Mouse (Mus musculus): ENCODE results near the gene Alox8. TPM values are rescaled to one million over a fixed set of nuclear protein-coding genes. Genes with fewer than 3 reads are reported as not detected.

Gene Alox8
- polyA plus RNA-seq, 1 experiment from 2014 or later: 0.29 TPM

DNA sequence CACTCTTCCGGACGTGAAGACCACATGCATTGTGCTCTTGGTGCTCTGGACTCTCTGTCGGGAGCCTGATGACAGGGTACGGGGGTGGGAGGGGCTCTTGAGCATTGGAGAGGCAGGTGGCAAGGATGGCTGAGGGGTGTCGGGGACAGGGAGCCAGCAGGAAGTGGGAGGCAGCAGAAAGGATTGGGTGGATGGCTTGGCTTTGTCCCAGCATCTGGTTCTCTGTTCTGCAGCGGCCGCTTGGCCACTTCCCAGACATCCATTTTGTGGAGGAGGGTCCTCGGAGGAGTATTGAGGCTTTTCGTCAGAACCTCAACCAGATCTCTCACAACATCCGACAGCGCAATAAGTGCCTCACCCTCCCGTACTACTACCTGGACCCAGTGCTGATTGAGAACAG is 28.3 kb downstream of the Alox8 start:
- Histone ChIP-seq H3K4me1 (replicated peaks; ENCODE audit: control insufficient read depth, insufficient read depth, low read length) (no peaks in the 10 kb centered on the region), H3K4me2 (ENCODE audit: low read length) (no peak overlapping the region), H3K4me3 (replicated peaks; ENCODE audit: low read length) (no peak overlapping the region), H3K9ac (replicated peaks; ENCODE audit: low read depth, low read length) (no peak overlapping the region), H3K27ac (ENCODE audit: low read length) (no peak overlapping the region), H3K36me3 (ENCODE audit: control insufficient read depth, insufficient read depth) (no peaks in the 10 kb centered on the region), H3K27me3 (replicated peaks; ENCODE audit: control insufficient read depth, insufficient read depth, low read length) (no peaks in the 10 kb centered on the region), H3K9me3 (ENCODE audit: control insufficient read depth, low read length) (no peaks in the 10 kb centered on the region)
- no peak for ATAC-seq
- WGBS: 73% methylated on average over 12 of the region's 12 CpGs

DNA sequence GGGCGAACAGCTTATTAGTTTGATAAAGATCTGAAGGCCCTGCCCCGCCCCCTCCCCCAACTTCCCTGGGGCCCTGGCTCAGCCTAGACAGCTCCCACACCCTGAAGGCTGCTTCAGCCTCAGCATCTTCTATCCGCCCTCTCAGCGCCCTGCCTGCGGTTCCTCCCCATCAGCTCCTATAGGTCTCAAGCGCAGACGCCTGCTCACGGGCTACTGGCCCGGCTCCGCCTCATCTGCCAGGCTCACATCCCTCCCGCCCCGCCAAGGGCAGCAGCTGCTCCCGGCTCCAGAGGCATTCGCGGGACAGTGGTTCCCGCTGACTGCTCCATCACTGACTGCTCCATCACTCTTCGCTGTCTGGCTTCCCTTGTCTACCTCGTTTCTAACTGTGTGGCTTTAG is 40.8 kb downstream of the Alox8 start, which contains the start of gene Alox12b:
Alox12b (plus strand) TSS at position 190 of the 400 bp plus-strand sequence.
- Histone ChIP-seq H3K27ac (ENCODE audit: low read length) (no peak within 1 kb of the TSS), H3K4me3 (replicated peaks; ENCODE audit: low read length) (peak within 1 kb of the TSS; percentile 28), H3K4me1 (replicated peaks; ENCODE audit: control insufficient read depth, insufficient read depth, low read length) (peaks cover 5% of the 10 kb centered on the region; the same call in 1 of the 2 replicates), H3K27me3 (replicated peaks; ENCODE audit: control insufficient read depth, insufficient read depth, low read length) (peaks cover 5% of the 10 kb centered on the region; the same call in 1 of the 2 replicates), H3K9me3 (ENCODE audit: control insufficient read depth, low read length) (no peaks in the 10 kb centered on the region), H3K36me3 (ENCODE audit: control insufficient read depth, insufficient read depth) (no peaks in the 10 kb centered on the region), H3K9ac (replicated peaks; ENCODE audit: low read depth, low read length) (peak within 1 kb of the TSS; percentile 46; the same call in 1 of the 2 replicates), H3K4me2 (ENCODE audit: low read length) (peak within 1 kb of the TSS; percentile 37)
- 5% methylated on average over 18 of the region's 18 CpGs for WGBS
- ATAC-seq: no peak

DNA sequence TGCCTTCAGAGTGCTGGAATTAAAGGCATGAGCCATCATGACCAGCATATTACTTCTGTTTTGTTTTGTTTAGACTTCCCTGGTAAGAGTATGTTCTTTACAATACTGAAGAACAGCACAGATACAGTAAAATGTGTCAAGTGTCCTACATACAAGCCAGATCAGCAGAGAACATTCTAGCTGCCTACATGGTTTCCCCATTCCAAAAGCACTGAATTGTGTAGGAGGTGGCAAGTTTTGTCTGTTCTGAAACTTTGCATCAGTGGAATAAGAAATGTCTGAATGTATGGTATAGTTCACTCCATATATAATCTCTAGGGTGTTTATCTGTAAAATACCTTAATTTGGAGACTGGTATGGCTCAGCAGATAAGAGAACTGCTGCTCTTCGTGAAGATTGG is 42.3 kb downstream of the Alox8 start:
- Histone ChIP-seq H3K9me3 (ENCODE audit: control insufficient read depth, low read length) (no peaks in the 10 kb centered on the region), H3K27me3 (replicated peaks; ENCODE audit: control insufficient read depth, insufficient read depth, low read length) (peaks cover 5% of the 10 kb centered on the region; the same call in 1 of the 2 replicates), H3K4me1 (replicated peaks; ENCODE audit: control insufficient read depth, insufficient read depth, low read length) (peaks cover 5% of the 10 kb centered on the region; the same call in 1 of the 2 replicates), H3K36me3 (ENCODE audit: control insufficient read depth, insufficient read depth) (no peaks in the 10 kb centered on the region), H3K9ac (replicated peaks; ENCODE audit: low read depth, low read length) (no peak overlapping the region), H3K27ac (ENCODE audit: low read length) (no peak overlapping the region), H3K4me3 (replicated peaks; ENCODE audit: low read length) (no peak overlapping the region), H3K4me2 (ENCODE audit: low read length) (no peak overlapping the region)
- WGBS: 70% methylated on average over 1 of the region's 1 CpGs
- ATAC-seq: no peak

GRCm38 (mm10) chr11:69153831-69154230 is 43.8 kb downstream of the Alox8 start:
- Histone ChIP-seq H3K27me3 (replicated peaks; ENCODE audit: control insufficient read depth, insufficient read depth, low read length) (peaks cover 5% of the 10 kb centered on the region; the same call in 1 of the 2 replicates), H3K9me3 (ENCODE audit: control insufficient read depth, low read length) (no peaks in the 10 kb centered on the region), H3K4me2 (ENCODE audit: low read length) (no peak overlapping the region), H3K27ac (ENCODE audit: low read length) (no peak overlapping the region), H3K4me1 (replicated peaks; ENCODE audit: control insufficient read depth, insufficient read depth, low read length) (peaks cover 5% of the 10 kb centered on the region; the same call in 1 of the 2 replicates), H3K4me3 (replicated peaks; ENCODE audit: low read length) (no peak overlapping the region), H3K36me3 (ENCODE audit: control insufficient read depth, insufficient read depth) (no peaks in the 10 kb centered on the region), H3K9ac (replicated peaks; ENCODE audit: low read depth, low read length) (no peak overlapping the region)
- 82% methylated on average over 8 of the region's 8 CpGs for WGBS
- no peak for ATAC-seq

GRCm38 (mm10) chr11:69151004-69151403 is 46.6 kb downstream of the Alox8 start:
- no peak overlapping the region for H3K9ac ChIP-seq (replicated peaks; ENCODE audit: low read depth, low read length)
- peak overlapping the region; percentile 28; the same call in 1 of the 2 replicates for H3K4me2 ChIP-seq (ENCODE audit: low read length)
- 69% methylated on average over 6 of the region's 6 CpGs for WGBS
- no peak overlapping the region for H3K27ac ChIP-seq (ENCODE audit: low read length)
- no peaks in the 10 kb centered on the region for H3K4me1 ChIP-seq (replicated peaks; ENCODE audit: control insufficient read depth, insufficient read depth, low read length)
- no peaks in the 10 kb centered on the region; the same call in 1 of the 2 replicates for H3K27me3 ChIP-seq (replicated peaks; ENCODE audit: control insufficient read depth, insufficient read depth, low read length)
- no peaks in the 10 kb centered on the region for H3K36me3 ChIP-seq (ENCODE audit: control insufficient read depth, insufficient read depth)
- no peak for ATAC-seq
- no peaks in the 10 kb centered on the region for H3K9me3 ChIP-seq (ENCODE audit: control insufficient read depth, low read length)
- H3K4me3 ChIP-seq (replicated peaks; ENCODE audit: low read length): no peak overlapping the region

DNA sequence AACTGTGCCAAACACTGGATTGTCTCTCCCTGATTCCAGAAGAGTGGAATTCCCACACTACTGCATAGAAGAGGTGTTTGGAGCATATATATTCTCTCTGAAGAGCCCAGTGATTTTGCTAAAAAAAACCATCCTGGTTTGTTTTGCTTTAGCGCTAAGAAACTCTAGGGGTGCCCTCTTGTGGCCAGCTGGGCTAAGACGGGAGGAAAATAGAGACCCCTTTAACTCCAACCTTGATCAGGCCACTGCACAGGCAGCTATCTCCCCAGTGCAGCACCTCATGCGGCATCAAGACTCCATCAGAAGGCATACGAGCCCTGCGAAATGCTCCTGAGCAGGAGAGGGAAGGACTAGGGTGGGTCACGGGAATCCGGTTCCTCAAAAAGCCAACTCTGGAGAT is 47.2 kb downstream of the Alox8 start:
- Histone ChIP-seq H3K27me3 (replicated peaks; ENCODE audit: control insufficient read depth, insufficient read depth, low read length) (no peaks in the 10 kb centered on the region; the same call in 1 of the 2 replicates), H3K36me3 (ENCODE audit: control insufficient read depth, insufficient read depth) (no peaks in the 10 kb centered on the region), H3K9ac (replicated peaks; ENCODE audit: low read depth, low read length) (no peak overlapping the region), H3K4me1 (replicated peaks; ENCODE audit: control insufficient read depth, insufficient read depth, low read length) (no peaks in the 10 kb centered on the region), H3K9me3 (ENCODE audit: control insufficient read depth, low read length) (no peaks in the 10 kb centered on the region), H3K4me2 (ENCODE audit: low read length) (peak overlapping the region; percentile 28), H3K27ac (ENCODE audit: low read length) (no peak overlapping the region), H3K4me3 (replicated peaks; ENCODE audit: low read length) (no peak overlapping the region)
- no peak for ATAC-seq
- WGBS: 9% methylated on average over 7 of the region's 7 CpGs

GRCm38 (mm10) chr11:69149728-69150127 is 47.9 kb downstream of the Alox8 start:
- WGBS: 59% methylated on average over 6 of the region's 6 CpGs
- ATAC-seq: no peak

DNA sequence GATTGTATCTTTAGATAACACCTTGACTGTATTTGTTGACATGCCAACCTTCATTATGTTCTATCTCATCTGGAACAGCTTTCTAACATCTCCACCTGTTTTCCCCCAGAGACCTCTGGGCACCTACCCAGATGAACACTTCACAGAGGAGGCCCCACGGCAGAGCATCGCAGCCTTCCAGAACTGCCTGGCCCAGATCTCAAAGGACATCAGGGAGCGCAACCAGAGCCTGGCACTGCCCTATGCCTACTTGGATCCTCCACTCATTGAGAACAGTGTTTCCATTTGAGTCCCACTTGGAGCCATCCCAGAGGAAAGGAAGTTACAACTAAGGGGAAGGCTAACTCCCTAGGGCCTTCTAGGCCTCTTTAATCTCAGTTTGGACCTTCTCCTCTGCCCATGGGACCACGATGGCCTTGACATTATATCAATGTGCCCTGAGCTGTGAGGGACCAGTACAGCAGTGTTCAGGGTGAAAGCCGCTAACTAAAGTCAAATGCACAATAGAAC is 49.1 kb downstream of the Alox8 start:
- no peak overlapping the region for H3K4me2 ChIP-seq (ENCODE audit: low read length)
- WGBS: 94% methylated on average over 5 of the region's 5 CpGs
- no peak overlapping the region for H3K9ac ChIP-seq (replicated peaks; ENCODE audit: low read depth, low read length)
- no peak for ATAC-seq
- H3K4me3 ChIP-seq (replicated peaks; ENCODE audit: low read length): no peak overlapping the region
- no peaks in the 10 kb centered on the region for H3K9me3 ChIP-seq (ENCODE audit: control insufficient read depth, low read length)
- no peaks in the 10 kb centered on the region for H3K27me3 ChIP-seq (replicated peaks; ENCODE audit: control insufficient read depth, insufficient read depth, low read length)
- no peaks in the 10 kb centered on the region for H3K36me3 ChIP-seq (ENCODE audit: control insufficient read depth, insufficient read depth)
- no peak overlapping the region for H3K27ac ChIP-seq (ENCODE audit: low read length)
- H3K4me1 ChIP-seq (replicated peaks; ENCODE audit: control insufficient read depth, insufficient read depth, low read length): no peaks in the 10 kb centered on the region

More at GRCm38 (mm10) chr11:69149728-69150127, 47.9 kb downstream of the Alox8 start:
- no peak overlapping the region for H3K4me3 ChIP-seq (replicated peaks; ENCODE audit: low read length)
- H3K4me1 ChIP-seq (replicated peaks; ENCODE audit: control insufficient read depth, insufficient read depth, low read length): no peaks in the 10 kb centered on the region
- H3K9ac ChIP-seq (replicated peaks; ENCODE audit: low read depth, low read length): no peak overlapping the region
- H3K9me3 ChIP-seq (ENCODE audit: control insufficient read depth, low read length): no peaks in the 10 kb centered on the region
- no peak overlapping the region for H3K4me2 ChIP-seq (ENCODE audit: low read length)
- no peaks in the 10 kb centered on the region for H3K27me3 ChIP-seq (replicated peaks; ENCODE audit: control insufficient read depth, insufficient read depth, low read length)
- no peak overlapping the region for H3K27ac ChIP-seq (ENCODE audit: low read length)
- no peaks in the 10 kb centered on the region for H3K36me3 ChIP-seq (ENCODE audit: control insufficient read depth, insufficient read depth)

DNA sequence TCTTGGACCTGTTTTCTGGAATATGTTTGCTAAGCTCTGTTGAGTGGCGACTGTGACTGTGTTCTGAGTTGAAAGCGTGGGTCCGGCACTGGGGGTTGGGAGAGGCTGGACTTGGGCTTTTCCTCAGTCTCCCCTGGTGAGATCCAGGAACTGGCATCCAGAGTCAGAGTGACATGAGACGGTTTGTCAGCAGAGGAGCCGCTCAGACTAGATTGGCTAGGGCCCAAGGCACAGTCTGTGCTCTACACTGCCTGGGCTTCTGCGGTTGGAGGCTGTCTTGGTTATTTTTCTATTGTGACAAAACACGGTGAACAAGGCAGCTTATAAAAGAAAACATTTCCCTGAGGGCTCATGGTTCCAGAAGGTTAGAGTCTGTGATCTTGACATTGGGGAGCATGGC is 50.1 kb downstream of the Alox8 start:
- no peak overlapping the region for H3K9ac ChIP-seq (replicated peaks; ENCODE audit: low read depth, low read length)
- H3K4me3 ChIP-seq (replicated peaks; ENCODE audit: low read length): no peak overlapping the region
- H3K27ac ChIP-seq (ENCODE audit: low read length): no peak overlapping the region
- no peaks in the 10 kb centered on the region for H3K9me3 ChIP-seq (ENCODE audit: control insufficient read depth, low read length)
- no peaks in the 10 kb centered on the region for H3K4me1 ChIP-seq (replicated peaks; ENCODE audit: control insufficient read depth, insufficient read depth, low read length)
- H3K27me3 ChIP-seq (replicated peaks; ENCODE audit: control insufficient read depth, insufficient read depth, low read length): no peaks in the 10 kb centered on the region
- H3K4me2 ChIP-seq (ENCODE audit: low read length): no peak overlapping the region
- WGBS: 62% methylated on average over 7 of the region's 7 CpGs
- no peak for ATAC-seq
- no peaks in the 10 kb centered on the region for H3K36me3 ChIP-seq (ENCODE audit: control insufficient read depth, insufficient read depth)

GRCm38 (mm10) chr11:69135361-69135760 is 62.3 kb downstream of the Alox8 start:
- no peak overlapping the region for H3K27ac ChIP-seq (ENCODE audit: low read length)
- H3K9ac ChIP-seq (replicated peaks; ENCODE audit: low read depth, low read length): no peak overlapping the region
- no peak for ATAC-seq
- H3K4me1 ChIP-seq (replicated peaks; ENCODE audit: control insufficient read depth, insufficient read depth, low read length): peaks cover 11% of the 10 kb centered on the region
- H3K9me3 ChIP-seq (ENCODE audit: control insufficient read depth, low read length): no peaks in the 10 kb centered on the region
- H3K4me3 ChIP-seq (replicated peaks; ENCODE audit: low read length): no peak overlapping the region
- no peak overlapping the region for H3K4me2 ChIP-seq (ENCODE audit: low read length)
- no peaks in the 10 kb centered on the region for H3K36me3 ChIP-seq (ENCODE audit: control insufficient read depth, insufficient read depth)
- H3K27me3 ChIP-seq (replicated peaks; ENCODE audit: control insufficient read depth, insufficient read depth, low read length): no peaks in the 10 kb centered on the region; the same call in 1 of the 2 replicates
- 92% methylated on average over 6 of the region's 6 CpGs for WGBS

All from forebrain, embryonic 16.5 days (tissue).